In the genomic region with DNA sequence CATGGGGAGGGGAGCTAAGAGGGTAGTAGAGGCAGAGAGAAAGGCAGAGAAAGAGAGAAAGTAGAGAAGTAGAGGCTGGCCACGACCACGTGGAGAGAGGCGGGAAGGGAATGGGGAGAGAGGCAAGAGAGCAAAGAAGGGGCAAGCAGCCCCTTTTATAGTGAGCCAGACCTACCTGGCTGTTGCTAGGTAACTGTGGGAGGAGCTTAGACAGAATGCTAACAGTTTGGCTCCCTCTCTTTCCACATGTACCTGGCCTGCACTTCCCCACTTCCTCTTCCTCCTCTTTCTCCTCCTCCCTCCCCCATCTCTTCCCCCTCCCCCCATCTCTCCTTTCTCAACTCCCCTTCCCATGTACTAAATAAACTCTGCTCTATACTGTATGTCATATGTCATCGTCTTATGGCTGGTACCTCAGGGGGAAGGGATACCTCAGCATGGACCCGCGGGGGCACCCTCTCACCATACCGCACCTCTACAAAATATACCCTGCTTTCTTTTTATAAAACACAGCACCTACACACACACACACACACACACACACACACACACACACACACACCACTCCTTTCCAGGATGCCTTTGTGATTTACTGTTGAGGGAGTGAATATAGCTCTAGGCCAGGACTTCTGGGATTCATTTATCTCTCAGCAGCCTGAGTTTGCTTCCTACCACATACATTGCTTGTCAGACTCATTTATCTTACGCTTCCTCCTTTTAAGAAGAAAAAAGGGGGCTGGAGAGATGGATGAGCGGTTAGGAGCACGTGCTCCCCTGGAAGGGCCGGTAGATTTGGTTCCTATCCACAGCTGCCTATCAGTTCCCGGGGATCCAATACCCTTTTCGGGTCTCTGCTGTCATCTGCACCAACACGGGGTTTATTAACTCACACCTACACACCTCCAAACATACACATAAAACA, we compare ENCODE assay signal across 13 mouse cellular contexts. TPM values are rescaled to one million over a fixed set of nuclear protein-coding genes. Genes with fewer than 3 reads are reported as not detected.
DNase-seq lines count a peak whose midpoint lies in the region; ATAC-seq and TF ChIP-seq lines count a peak whose summit lies in the region.
"Had no signal": no experiment of that assay in that cellular context is flagged by ENCODE, and none has a peak within 500 bp of the region (broad histone marks: within the 10 kb centered on the region; RNA-seq: fewer than 3 reads in every experiment).

No protein-coding gene starts in this region.

- H3K4me3 ChIP-seq in lung, embryonic 16.5 days (ENCODE audit: low read length): no peak overlapping the region
- H3K4me3 ChIP-seq in hindbrain, embryonic 12.5 days: no peak overlapping the region
- no peak overlapping the region for H3K4me3 ChIP-seq in liver, postnatal 0 days (ENCODE audit: low read depth, low read length)
- H3K4me3 ChIP-seq in thymus, adult 2 months (ENCODE audit: control insufficient read depth, insufficient read depth, low read length): no peak overlapping the region
- H3K4me3 ChIP-seq: forebrain, embryonic 10.5 days; heart, adult 2 months; left cerebral cortex, adult 2 months; limb, embryonic 13.5 days had no signal

- DNase-seq in embryo, embryonic 10.5 days (ENCODE audit: low spot score): peak; percentile 41
- no peak for DNase-seq in embryo, embryonic 9.5 days (ENCODE audit: extremely low spot score)
- no peak for DNase-seq in lung, adult 18-20 months
- DNase-seq in liver, postnatal 0 days: no peak
- DNase-seq in gastrocnemius, postnatal 4 days (ENCODE audit: low spot score in 2 of 2): no peak
- no peak for DNase-seq in thymus, adult 2 months
- DNase-seq: cerebellum, adult 11-12 months had no signal

- peak; percentile 34; the same call in 1 of the 2 replicates for ATAC-seq in lung, embryonic 16.5 days (ENCODE audit: low read depth)
- ATAC-seq in hindbrain, embryonic 12.5 days (ENCODE audit: low FRiP score): 0 out of 2 replicates have a peak, but pooled peaks have one; percentile 41
- ATAC-seq in liver, postnatal 0 days: no peak

- H3K9ac ChIP-seq in lung, embryonic 16.5 days (ENCODE audit: low read length): no peak overlapping the region
- no peak overlapping the region for H3K9ac ChIP-seq in hindbrain, embryonic 12.5 days
- no peak overlapping the region for H3K9ac ChIP-seq in liver, postnatal 0 days (replicated peaks)
- H3K9ac ChIP-seq: limb, embryonic 13.5 days had no signal

- no peaks in the 10 kb centered on the region for H3K9me3 ChIP-seq in lung, embryonic 16.5 days (ENCODE audit: control insufficient read depth, low read length)
- no peaks in the 10 kb centered on the region for H3K9me3 ChIP-seq in hindbrain, embryonic 12.5 days (replicated peaks)
- H3K9me3 ChIP-seq in liver, postnatal 0 days (ENCODE audit: low read length): no peaks in the 10 kb centered on the region
- H3K9me3 ChIP-seq: forebrain, embryonic 10.5 days; limb, embryonic 13.5 days had no signal

- no peak overlapping the region; the same call in 1 of the 2 replicates for H3K27ac ChIP-seq in lung, embryonic 16.5 days (ENCODE audit: low read length)
- H3K27ac ChIP-seq in hindbrain, embryonic 12.5 days: no peak overlapping the region
- no peak overlapping the region for H3K27ac ChIP-seq in liver, postnatal 0 days (ENCODE audit: low read depth)
- no peak overlapping the region for H3K27ac ChIP-seq in thymus, adult 2 months (ENCODE audit: control insufficient read depth, insufficient read depth, low read length)
- H3K27ac ChIP-seq: forebrain, embryonic 10.5 days; left cerebral cortex, adult 2 months; limb, embryonic 13.5 days had no signal

- no peak for TF ChIP-seq CTCF in liver, postnatal 0 days (IDR thresholded peaks at IDR 0.05; ENCODE audit: low read depth)
- TF ChIP-seq CTCF in thymus, adult 2 months (IDR thresholded peaks at IDR 0.05; ENCODE audit: borderline replicate concordance, control insufficient read depth, extremely low read depth, insufficient read depth, low read length, poor library complexity): no peak

- peaks cover 9% of the 10 kb centered on the region for H3K4me1 ChIP-seq in lung, embryonic 16.5 days (replicated peaks; ENCODE audit: control insufficient read depth, insufficient read depth, low read length)
- peaks cover 23% of the 10 kb centered on the region for H3K4me1 ChIP-seq in hindbrain, embryonic 12.5 days
- peaks cover 5% of the 10 kb centered on the region; the same call in 1 of the 2 replicates for H3K4me1 ChIP-seq in liver, postnatal 0 days (ENCODE audit: insufficient read depth)
- no peaks in the 10 kb centered on the region for H3K4me1 ChIP-seq in thymus, adult 2 months (replicated peaks; ENCODE audit: control insufficient read depth, insufficient read depth, low read length)

- no peak overlapping the region for H3K4me2 ChIP-seq in lung, embryonic 16.5 days (ENCODE audit: low read depth, low read length)
- H3K4me2 ChIP-seq in hindbrain, embryonic 12.5 days (replicated peaks): no peak overlapping the region
- H3K4me2 ChIP-seq in liver, postnatal 0 days (ENCODE audit: low read depth, low read length): peak overlapping the region; percentile 47; the same call in 1 of the 2 replicates

- H3K36me3 ChIP-seq in lung, embryonic 16.5 days (ENCODE audit: control insufficient read depth, insufficient read depth, low read length): no peaks in the 10 kb centered on the region
- H3K36me3 ChIP-seq in hindbrain, embryonic 12.5 days: no peaks in the 10 kb centered on the region
- H3K36me3 ChIP-seq in liver, postnatal 0 days (replicated peaks; ENCODE audit: insufficient read depth, low read length): no peaks in the 10 kb centered on the region
- H3K36me3 ChIP-seq in thymus, adult 2 months (ENCODE audit: control insufficient read depth, insufficient read depth, low read length): no peaks in the 10 kb centered on the region
- H3K36me3 ChIP-seq: forebrain, embryonic 10.5 days; limb, embryonic 13.5 days had no signal

- TF ChIP-seq EP300 in liver, postnatal 0 days (IDR thresholded peaks at IDR 0.05; ENCODE audit: low read depth): no peak

- no peak for TF ChIP-seq POLR2A in thymus, adult 2 months (IDR thresholded peaks at IDR 0.05; ENCODE audit: control insufficient read depth, extremely low read depth, insufficient read depth, low read length, poor library complexity)

- 33% methylated on average over 14 of the region's 14 CpGs for WGBS in lung, embryonic 16.5 days
- WGBS in hindbrain, embryonic 12.5 days: 61% methylated on average over 14 of the region's 14 CpGs
- WGBS in liver, postnatal 0 days (ENCODE audit: insufficient replicate concordance): 43% methylated on average over 14 of the region's 14 CpGs
- WGBS in thymus, adult 2 months: 77% methylated on average over 14 of the region's 14 CpGs

- H3K27me3 ChIP-seq in lung, embryonic 16.5 days (ENCODE audit: control insufficient read depth, insufficient read depth, low read depth, low read length): no peaks in the 10 kb centered on the region
- no peaks in the 10 kb centered on the region for H3K27me3 ChIP-seq in hindbrain, embryonic 12.5 days
- H3K27me3 ChIP-seq in liver, postnatal 0 days (ENCODE audit: insufficient read depth, low read length): no peaks in the 10 kb centered on the region
- no peaks in the 10 kb centered on the region for H3K27me3 ChIP-seq in thymus, adult 2 months (ENCODE audit: control insufficient read depth, insufficient read depth, low read length)
- H3K27me3 ChIP-seq: limb, embryonic 13.5 days had no signal

RNA-seq across cellular contexts. Expression of a gene that starts 43.8 kb away (rescaled TPM):
- polyA plus RNA-seq in lung, embryonic 16.5 days (2015; fragmentation: Nextera tagmentation; extraction: Ambion mirVana): 5.7 and 7.6 TPM in 2 replicates
- polyA plus RNA-seq in hindbrain, embryonic 12.5 days (2016; fragmentation: Nextera tagmentation; extraction: Ambion mirVana): 1.3 and 1.4 TPM in 2 replicates
- 1.1 and 1.2 TPM in 2 replicates for polyA plus RNA-seq in liver, postnatal 0 days (2015; fragmentation: Nextera tagmentation; extraction: Ambion mirVana)
- 1 to 10 TPM; 3.2 to 3.7 TPM for total RNA-seq in gastrocnemius, postnatal 4 days (2021)
- polyA plus RNA-seq in thymus, adult 2 months (2012; rRNA removed): 2.5 and 2.7 TPM in 2 replicates
